Mouse (Mus musculus) neural tube, embryonic 10.5 days (tissue): Measurements from ENCODE around the gene Msantd2.

Experiments
- DNase-seq: peaks from one replicate; pipeline ENCODE4 v3.0.0-alpha.2; 2017; ENCODE audit warnings: low spot score; ENCODE audit errors: extremely low spot score

Msantd2 gene

DNA sequence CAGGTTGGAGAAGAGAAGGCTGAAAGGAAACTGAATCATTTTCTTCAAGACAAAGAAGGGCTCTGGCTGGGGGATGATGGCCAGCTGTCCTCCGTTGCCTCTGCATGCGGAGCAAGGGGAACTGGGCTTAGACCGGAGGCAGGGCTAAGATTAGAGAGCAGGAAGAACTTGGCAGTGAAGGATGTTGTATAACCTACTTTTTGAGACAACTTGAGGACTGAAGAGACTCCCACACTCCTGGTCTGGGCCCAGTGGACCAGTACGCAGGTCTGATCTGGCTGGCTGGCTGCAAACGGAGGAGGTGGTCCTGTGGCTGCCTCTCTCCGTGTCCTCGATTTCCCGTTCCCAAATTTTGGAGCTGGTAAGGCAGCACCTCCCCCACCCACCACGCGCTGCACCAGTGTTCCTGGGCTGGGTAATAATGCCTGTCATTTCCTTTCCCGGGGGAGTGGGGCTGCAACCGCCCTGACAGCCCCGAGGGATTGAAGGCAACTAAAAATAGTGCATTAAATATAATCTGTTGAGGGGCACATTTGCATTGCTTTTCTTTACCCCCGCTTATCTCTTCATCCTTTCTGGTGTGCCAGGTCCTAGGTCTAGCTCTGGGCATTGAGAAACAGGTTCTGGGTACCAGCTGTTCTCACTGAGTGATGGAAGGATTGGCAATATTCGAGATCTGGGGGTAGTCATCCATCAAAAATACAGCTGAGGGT is 78.9 kb downstream of the Msantd2 start:
- no peak for DNase-seq

DNA sequence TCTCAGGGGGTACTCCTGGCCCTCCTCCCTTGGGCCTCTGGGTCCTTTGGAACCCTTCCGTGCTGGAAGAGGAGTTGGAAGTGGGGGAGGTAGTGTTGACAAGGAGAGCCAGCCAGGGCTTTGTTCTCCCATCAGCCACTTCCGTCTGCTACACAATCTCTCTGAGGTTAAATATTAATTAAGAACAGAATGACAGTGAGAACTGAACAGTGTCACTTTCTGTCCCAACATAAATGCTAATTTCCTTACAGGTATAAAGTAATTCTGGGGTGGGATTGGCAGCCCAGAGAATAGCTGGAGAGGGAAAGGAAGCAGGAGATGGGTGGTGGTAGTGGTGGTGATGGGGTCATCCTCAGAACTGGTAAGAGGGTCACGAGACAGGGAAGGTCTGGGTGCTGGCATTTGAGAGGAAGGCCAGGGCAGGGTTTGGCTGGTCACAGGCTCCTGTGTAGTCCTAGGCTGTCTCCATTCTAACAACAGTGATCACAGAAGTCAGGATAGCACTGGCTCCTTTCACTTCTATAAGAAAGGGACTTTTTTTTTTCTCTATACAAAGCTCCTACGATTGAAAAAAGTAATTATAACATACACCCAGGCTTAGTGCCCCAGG is 79.6 kb downstream of the Msantd2 start:
- DNase-seq, result no peak

DNA sequence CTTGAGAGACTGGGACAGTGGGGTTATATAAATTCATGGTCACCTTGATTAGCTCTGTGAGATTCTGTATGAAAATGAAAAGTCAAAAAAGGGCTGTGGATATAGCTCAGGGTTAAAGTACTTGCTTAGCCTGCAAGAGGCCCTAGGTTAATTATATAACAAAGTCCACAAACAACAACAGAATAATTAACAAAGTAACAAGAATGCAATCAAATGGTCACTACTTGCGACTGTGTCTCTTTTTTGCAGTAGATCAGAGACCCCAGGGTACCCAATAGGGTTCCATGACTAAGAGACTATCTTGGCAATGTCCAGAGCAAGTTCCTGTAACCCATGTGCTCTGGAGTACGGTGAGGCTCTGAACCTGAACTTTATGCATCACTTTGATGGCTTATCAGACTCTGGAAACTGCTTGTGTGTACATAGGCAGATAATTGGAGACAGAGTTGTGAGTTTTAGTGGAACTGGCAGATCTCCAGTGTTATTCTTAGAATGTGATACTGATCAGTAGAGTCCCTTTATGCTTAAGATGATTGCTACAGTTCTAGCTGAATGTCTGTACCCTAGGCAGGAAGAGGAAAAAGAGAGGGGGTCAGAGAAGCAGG is 80.2 kb downstream of the Msantd2 start:
- DNase-seq, result no peak

DNA sequence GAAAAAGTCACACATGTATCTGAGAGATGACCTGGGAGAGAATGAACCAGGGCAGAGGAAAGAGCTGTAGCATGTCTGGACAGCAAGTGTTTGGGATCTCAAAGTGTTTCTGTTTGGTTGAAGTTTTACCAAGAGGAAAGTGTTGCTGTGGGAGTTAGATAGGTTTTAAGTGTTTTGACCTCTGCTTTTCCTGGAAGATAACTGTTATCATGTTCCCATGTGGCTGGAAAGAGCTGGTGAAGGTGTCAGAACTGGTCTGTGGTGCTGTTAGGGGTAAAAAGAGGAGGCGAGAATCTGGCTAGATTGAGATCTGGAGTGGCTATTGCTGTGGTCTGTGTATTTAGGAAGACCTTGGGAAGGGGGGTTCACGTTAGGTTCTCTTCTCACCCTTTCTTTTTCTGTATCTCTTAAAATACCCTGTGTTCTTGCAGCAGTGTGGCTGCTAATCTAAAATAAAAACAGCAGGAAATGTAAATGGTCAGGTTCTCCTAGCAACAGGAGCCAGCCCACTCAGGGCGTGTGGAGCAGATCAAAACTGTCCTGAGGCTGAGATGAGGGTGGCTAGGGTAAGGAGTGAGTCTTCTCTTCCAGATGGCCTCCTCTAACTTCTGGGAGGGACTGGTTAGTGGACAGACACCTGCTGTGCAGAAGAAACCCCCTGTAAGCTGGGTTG is 83.2 kb downstream of the Msantd2 start:
- no peak for DNase-seq
